Comparison of ENCODE assay signal across 9 mouse cellular contexts in genomic region chr14:105034712-105035377, GRCm38 (mm10).
DNase-seq lines count a peak whose midpoint lies in the region; ATAC-seq and TF ChIP-seq lines count a peak whose summit lies in the region.
"Had no signal": no experiment of that assay in that cellular context is flagged by ENCODE, and none has a peak within 500 bp of the region (broad histone marks: within the 10 kb centered on the region; RNA-seq: fewer than 3 reads in every experiment).

No protein-coding gene starts in this region.

- no peak for DNase-seq in gastrocnemius, adult 2 months
- no peak for DNase-seq in gastrocnemius, postnatal 25 days
- DNase-seq in lung, postnatal 36 days, result peak; percentile 9
- no peak for DNase-seq in lung, postnatal 10 days
- peak; percentile 2 to 18 for DNase-seq in heart, postnatal 10 days
- DNase-seq in frontal cortex, postnatal 25 days (ENCODE audit: low spot score in 2 of 2), result no peak
- DNase-seq in urinary bladder, adult 18-20 months (ENCODE audit: low spot score in 2 of 2), result no peak

- no peaks in the 10 kb centered on the region for H3K27me3 ChIP-seq in stomach, embryonic 14.5 days (ENCODE audit: control insufficient read depth, insufficient read depth, low read length)

- no peak for TF ChIP-seq CTCF in gastrocnemius, adult 2 months (IDR thresholded peaks at IDR 0.05)

- peak overlapping the region; percentile 17 for H3K4me3 ChIP-seq in gastrocnemius, adult 2 months
- no peak overlapping the region for H3K4me3 ChIP-seq in stomach, embryonic 14.5 days (ENCODE audit: low read depth, low read length)

- H3K4me2 ChIP-seq in stomach, embryonic 14.5 days (replicated peaks; ENCODE audit: low read depth, low read length), result peak overlapping the region; percentile 31

- WGBS in stomach, embryonic 14.5 days, result 34% methylated on average over 14 of the region's 14 CpGs

- H3K36me3 ChIP-seq in stomach, embryonic 14.5 days (ENCODE audit: control insufficient read depth, insufficient read depth, low read length), result no peaks in the 10 kb centered on the region

- H3K4me1 ChIP-seq in stomach, embryonic 14.5 days (ENCODE audit: control insufficient read depth, insufficient read depth, low read length), result no peaks in the 10 kb centered on the region

- H3K27ac ChIP-seq in gastrocnemius, adult 2 months, result no peak overlapping the region
- H3K27ac ChIP-seq in stomach, embryonic 14.5 days (ENCODE audit: low read length), result no peak overlapping the region

- intact Hi-C loops in gastrocnemius, adult 2 months (cut with DNase I), result no loop called here
- intact Hi-C loops in heart, postnatal 10 days (cut with DNase I), result no loop called here

- no peaks in the 10 kb centered on the region for H3K9me3 ChIP-seq in stomach, embryonic 14.5 days (ENCODE audit: control insufficient read depth, low read depth, low read length)

- no peak for ATAC-seq in stomach, embryonic 14.5 days (ENCODE audit: insufficient number of reproducible peaks, insufficient read depth, low FRiP score, low read depth)
- ATAC-seq: Patski had no signal

- no peak overlapping the region for H3K9ac ChIP-seq in stomach, embryonic 14.5 days (replicated peaks; ENCODE audit: low read depth, low read length)

Comparison
In these comparisons a context has a peak if more than half of its experiments do, and no peak if none do; other contexts are left out.
1. DNase-seq: peak in lung, postnatal 36 days (single experiment) and heart, postnatal 10 days (2 of 2); none in gastrocnemius, adult 2 months (single experiment), gastrocnemius, postnatal 25 days (single experiment), lung, postnatal 10 days (single experiment), frontal cortex, postnatal 25 days (0 of 2) and urinary bladder, adult 18-20 months (0 of 2).